Mouse (Mus musculus) forebrain, embryonic 12.5 days (tissue): ENCODE measurements around the gene Ehbp1. TPM values are rescaled to one million over a fixed set of nuclear protein-coding genes. Genes with fewer than 3 reads are reported as not detected.

Experiments used
- ATAC-seq: fragments of 200-750 bp; cut with Nextera tagmentation; 2 replicates; pipeline ENCODE4 v1.8.0; 2017; ENCODE audit warnings: moderate TSS enrichment; ENCODE audit not compliant: low FRiP score
- H3K27ac ChIP-seq: fragments of 300-500 bp; sonication (generic); 2 replicates; pipeline ENCODE4 v1.5.1; 2016; ENCODE audit warnings: mild to moderate bottlenecking
- H3K27me3 ChIP-seq: fragments of 300-500 bp; sonication (generic); 2 replicates; pipeline ENCODE4 v1.6.1; 2016; ENCODE audit warnings: mild to moderate bottlenecking
- H3K36me3 ChIP-seq: fragments of 300-500 bp; sonication (generic); replicated peaks from 2 replicates; pipeline ENCODE4 v1.6.1; 2016; ENCODE audit warnings: mild to moderate bottlenecking
- H3K4me1 ChIP-seq: fragments of 300-500 bp; sonication (generic); 2 replicates; pipeline ENCODE4 v1.6.1; 2016
- H3K4me2 ChIP-seq: fragments of 300-500 bp; sonication (generic); 2 replicates; pipeline ENCODE4 v1.6.1; 2016; ENCODE audit warnings: mild to moderate bottlenecking, moderate library complexity
- H3K4me3 ChIP-seq: fragments of 300-500 bp; sonication (generic); replicated peaks from 2 replicates; pipeline ENCODE4 v1.5.1; 2016; ENCODE audit warnings: mild to moderate bottlenecking
- H3K9ac ChIP-seq: fragments of 300-500 bp; sonication (generic); 2 replicates; pipeline ENCODE4 v1.6.1; 2016; ENCODE audit warnings: mild to moderate bottlenecking
- H3K9me3 ChIP-seq: fragments of 300-500 bp; sonication (generic); 2 replicates; pipeline ENCODE4 v1.6.1; 2016
- whole genome bisulfite sequencing: fragments of 180-500 bp; shearing (Covaris S2); methylation state at CpG from one replicate; pipeline ENCODE4 v1.1.7; 2016; 5-methylcytosine and 5-hydroxymethylcytosine counted together
- polyA plus RNA-seq: library from polyadenylated mRNA; unstranded; fragments of >200 nt; fragmentation: Nextera tagmentation; extraction: Ambion mirVana; gene quantifications from 2 replicates; pipeline ENCODE4 v1.2.1, GENCODE M21; 2016

Gene Ehbp1
- polyA plus RNA-seq, 1 experiment from 2014 or later, result 18.0 TPM

GRCm38 (mm10) chr11:22347651-22348535 is 5.8 kb upstream of the Ehbp1 start:
- no peak overlapping the region for H3K9ac ChIP-seq

GRCm38 (mm10) chr11:22327302-22327910 is 14.7 kb downstream of the Ehbp1 start:
- no peak for ATAC-seq

More at GRCm38 (mm10) chr11:22347651-22348535, 5.8 kb upstream of the Ehbp1 start:
- Histone ChIP-seq H3K4me3 (no peak overlapping the region), H3K27me3 (0 out of 2 replicates have a peak, but pooled peaks cover 3% of the 10 kb centered on the region), H3K4me1 (peaks cover 30% of the 10 kb centered on the region), H3K9me3 (no peaks in the 10 kb centered on the region), H3K36me3 (no peaks in the 10 kb centered on the region), H3K27ac (peak overlapping the region; percentile 54), H3K4me2 (peak overlapping the region; percentile 24)
- 24% methylated on average over 13 of the region's 13 CpGs for WGBS
- ATAC-seq, result peak; percentile 68

GRCm38 (mm10) chr11:22317824-22318411 is 24.2 kb downstream of the Ehbp1 start:
- no peak overlapping the region for H3K4me2 ChIP-seq
- no peak overlapping the region for H3K4me3 ChIP-seq
- H3K36me3 ChIP-seq, result no peaks in the 10 kb centered on the region
- H3K27ac ChIP-seq, result no peak overlapping the region
- no peak overlapping the region for H3K9ac ChIP-seq
- no peaks in the 10 kb centered on the region for H3K4me1 ChIP-seq
- 88% methylated on average over 6 of the region's 6 CpGs for WGBS
- ATAC-seq, result no peak
- H3K9me3 ChIP-seq, result no peaks in the 10 kb centered on the region
- H3K27me3 ChIP-seq, result no peaks in the 10 kb centered on the region

More at GRCm38 (mm10) chr11:22327302-22327910, 14.7 kb downstream of the Ehbp1 start:
- Histone ChIP-seq H3K4me3 (no peak overlapping the region), H3K27ac (no peak overlapping the region), H3K9me3 (no peaks in the 10 kb centered on the region), H3K36me3 (no peaks in the 10 kb centered on the region), H3K4me2 (no peak overlapping the region), H3K9ac (no peak overlapping the region), H3K4me1 (peaks cover 6% of the 10 kb centered on the region; the same call in 1 of the 2 replicates), H3K27me3 (no peaks in the 10 kb centered on the region)
- 66% methylated on average over 2 of the region's 2 CpGs for WGBS

- no peak overlapping the region for H3K4me2 ChIP-seq
- WGBS, result 86% methylated on average over 1 of the region's 1 CpGs
Measured at GRCm38 (mm10) chr11:22315801-22316200, 26.3 kb downstream of the Ehbp1 start.

DNA sequence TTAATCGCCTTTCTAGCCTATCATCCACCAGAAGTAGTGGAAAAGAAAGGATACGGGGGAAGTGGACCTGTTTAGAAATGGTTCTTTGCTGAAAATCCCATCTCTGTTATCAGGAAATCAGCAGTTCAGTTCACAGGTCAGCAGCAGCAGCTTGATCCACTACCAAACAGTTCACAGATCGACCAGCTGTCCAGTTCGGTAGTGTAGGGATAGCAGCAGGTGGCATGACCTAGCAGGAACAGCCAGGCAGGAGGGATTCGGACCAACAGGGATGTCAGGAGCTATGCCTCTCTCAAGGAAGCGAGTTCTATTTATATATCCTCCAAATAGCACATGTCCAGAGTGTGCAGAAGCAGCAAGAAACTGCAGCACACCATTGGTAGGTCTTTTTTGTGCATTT is 40.9 kb downstream of the Ehbp1 start:
- Histone ChIP-seq H3K4me2 (no peak overlapping the region), H3K27me3 (no peaks in the 10 kb centered on the region), H3K9me3 (no peaks in the 10 kb centered on the region), H3K36me3 (no peaks in the 10 kb centered on the region), H3K9ac (no peak overlapping the region), H3K27ac (no peak overlapping the region), H3K4me3 (no peak overlapping the region), H3K4me1 (no peaks in the 10 kb centered on the region)
- WGBS, result 68% methylated on average over 6 of the region's 6 CpGs
- ATAC-seq, result no peak

More at GRCm38 (mm10) chr11:22315801-22316200, 26.3 kb downstream of the Ehbp1 start:
- ATAC-seq, result no peak
- no peak overlapping the region for H3K4me3 ChIP-seq
- no peak overlapping the region for H3K27ac ChIP-seq
- no peak overlapping the region for H3K9ac ChIP-seq
- no peaks in the 10 kb centered on the region for H3K4me1 ChIP-seq
- no peaks in the 10 kb centered on the region for H3K9me3 ChIP-seq
- no peaks in the 10 kb centered on the region for H3K27me3 ChIP-seq
- H3K36me3 ChIP-seq, result no peaks in the 10 kb centered on the region

- peaks cover 19% of the 10 kb centered on the region for H3K4me1 ChIP-seq
- no peak overlapping the region for H3K27ac ChIP-seq
- H3K36me3 ChIP-seq, result no peaks in the 10 kb centered on the region
- no peak for ATAC-seq
- H3K27me3 ChIP-seq, result no peaks in the 10 kb centered on the region
- H3K9me3 ChIP-seq, result no peaks in the 10 kb centered on the region
- no peak overlapping the region for H3K4me2 ChIP-seq
- no peak overlapping the region for H3K4me3 ChIP-seq
- H3K9ac ChIP-seq, result no peak overlapping the region
Measured at GRCm38 (mm10) chr11:22289164-22289563, 52.9 kb downstream of the Ehbp1 start.

- Histone ChIP-seq H3K27ac (peak overlapping the region; percentile 82), H3K9me3 (no peaks in the 10 kb centered on the region), H3K36me3 (no peaks in the 10 kb centered on the region), H3K4me3 (peak overlapping the region; percentile 81), H3K9ac (peak overlapping the region; percentile 73), H3K4me1 (peaks cover 31% of the 10 kb centered on the region), H3K4me2 (peak overlapping the region; percentile 66), H3K27me3 (no peaks in the 10 kb centered on the region)
- no peak for ATAC-seq
- WGBS, result under 1% methylated on average over 6 of the region's 6 CpGs
Measured at GRCm38 (mm10) chr11:22287513-22287900, 54.6 kb downstream of the Ehbp1 start.

- 0% methylated on average over 28 of the region's 43 CpGs for WGBS
Measured at GRCm38 (mm10) chr11:22286885-22287512, 55.1 kb downstream of the Ehbp1 start.

GRCm38 (mm10) chr11:22286371-22286872 is 55.7 kb downstream of the Ehbp1 start:
- Histone ChIP-seq H3K9ac (peak overlapping the region; percentile 82), H3K4me2 (peak overlapping the region; percentile 83), H3K9me3 (no peaks in the 10 kb centered on the region), H3K4me3 (peak overlapping the region; percentile 81), H3K4me1 (peaks cover 31% of the 10 kb centered on the region), H3K36me3 (peaks cover 9% of the 10 kb centered on the region), H3K27me3 (no peaks in the 10 kb centered on the region), H3K27ac (peak overlapping the region; percentile 91)
- ATAC-seq, result peak; percentile 72
- WGBS, result under 1% methylated on average over 34 of the region's 39 CpGs

More at GRCm38 (mm10) chr11:22286885-22287512, 55.1 kb downstream of the Ehbp1 start:
- no peaks in the 10 kb centered on the region for H3K27me3 ChIP-seq
- H3K9me3 ChIP-seq, result no peaks in the 10 kb centered on the region
- H3K36me3 ChIP-seq, result peaks cover 3% of the 10 kb centered on the region; the same call in 1 of the 2 replicates
- H3K9ac ChIP-seq, result peak overlapping the region; percentile 82
- H3K27ac ChIP-seq, result peak overlapping the region; percentile 91
- peak overlapping the region; percentile 83 for H3K4me2 ChIP-seq
- peak; percentile 100 for ATAC-seq
- H3K4me1 ChIP-seq, result peaks cover 31% of the 10 kb centered on the region
- H3K4me3 ChIP-seq, result peak overlapping the region; percentile 81

- WGBS, result 91% methylated on average over 3 of the region's 3 CpGs
- H3K4me3 ChIP-seq, result no peak overlapping the region
- H3K9me3 ChIP-seq, result no peaks in the 10 kb centered on the region
- H3K27ac ChIP-seq, result no peak overlapping the region
- H3K9ac ChIP-seq, result no peak overlapping the region
- H3K27me3 ChIP-seq, result no peaks in the 10 kb centered on the region
- H3K4me2 ChIP-seq, result no peak overlapping the region
- no peak for ATAC-seq
- H3K36me3 ChIP-seq, result peaks cover 31% of the 10 kb centered on the region
- no peaks in the 10 kb centered on the region for H3K4me1 ChIP-seq
Measured at GRCm38 (mm10) chr11:22276656-22277055, 65.4 kb downstream of the Ehbp1 start.

- Histone ChIP-seq H3K4me2 (no peak overlapping the region), H3K9ac (no peak overlapping the region), H3K4me3 (no peak overlapping the region), H3K36me3 (peaks cover 16% of the 10 kb centered on the region; the same call in 1 of the 2 replicates), H3K27ac (no peak overlapping the region), H3K27me3 (no peaks in the 10 kb centered on the region), H3K4me1 (no peaks in the 10 kb centered on the region), H3K9me3 (no peaks in the 10 kb centered on the region)
- 92% methylated on average over 2 of the region's 2 CpGs for WGBS
- no peak for ATAC-seq
Measured at GRCm38 (mm10) chr11:22274144-22274543, 67.9 kb downstream of the Ehbp1 start.

GRCm38 (mm10) chr11:22273378-22273777 is 68.7 kb downstream of the Ehbp1 start:
- Histone ChIP-seq H3K4me2 (no peak overlapping the region), H3K27ac (no peak overlapping the region), H3K4me3 (no peak overlapping the region), H3K27me3 (no peaks in the 10 kb centered on the region), H3K9me3 (no peaks in the 10 kb centered on the region), H3K36me3 (peaks cover 14% of the 10 kb centered on the region; the same call in 1 of the 2 replicates), H3K9ac (no peak overlapping the region), H3K4me1 (no peaks in the 10 kb centered on the region)
- 86% methylated on average over 7 of the region's 7 CpGs for WGBS
- ATAC-seq, result no peak
